Mouse (Mus musculus) layer of hippocampus, postnatal 14 days (tissue): ENCODE results near the gene Olfr65. TPM values are rescaled to one million over a fixed set of nuclear protein-coding genes. Genes with fewer than 3 reads are reported as not detected.

ENCODE experiments used
- total RNA-seq, 2 experiments: library from RNA; stranded (reverse); gene quantifications; 2 replicates each; pipeline ENCODE4 v1.2.3; 2021

The Olfr65 gene
- total RNA-seq, 2 experiments from 2014 or later, result not detected

Other genes with a start within 250 kb of the Olfr65 start
- gene Olfr623, start 239.8 kb upstream of the Olfr65 start, total RNA-seq, result not detected
- under 1 TPM in 1 of 2 experiments, not detected in 1; 0.07 TPM for gene Olfr624, start 232.3 kb upstream of the Olfr65 start, total RNA-seq
- not detected for gene Olfr625-ps1, start 220.8 kb upstream of the Olfr65 start, total RNA-seq
- gene Olfr243, start 188.8 kb upstream of the Olfr65 start, total RNA-seq, result not detected
- gene Olfr628, start 173.1 kb upstream of the Olfr65 start, total RNA-seq, result not detected
- gene Olfr629, start 158.5 kb upstream of the Olfr65 start, total RNA-seq, result not detected
- gene Olfr630, start 146.2 kb upstream of the Olfr65 start, total RNA-seq, result not detected
- not detected for gene Olfr69, start 131.9 kb upstream of the Olfr65 start, total RNA-seq
- not detected for gene Olfr68, start 123.8 kb upstream of the Olfr65 start, total RNA-seq
- gene Olfr67, start 111.7 kb upstream of the Olfr65 start, total RNA-seq, result not detected
- 10 to 100 TPM; 58.3 to 79.4 TPM for gene Hbb-bt, start 89.5 kb upstream of the Olfr65 start, total RNA-seq
- 100 to 1,000 TPM; 565 to 654 TPM for gene Hbb-bs, start 75.4 kb upstream of the Olfr65 start, total RNA-seq
- not detected for gene Hbb-bh2, start 63.0 kb upstream of the Olfr65 start, total RNA-seq
- gene Hbb-bh1, start 60.3 kb upstream of the Olfr65 start, total RNA-seq, result not detected
- not detected for gene Hbb-y, start 50.3 kb upstream of the Olfr65 start, total RNA-seq
- gene Olfr66, start 17.2 kb upstream of the Olfr65 start, total RNA-seq, result not detected
- gene Olfr64, start 9.0 kb upstream of the Olfr65 start, total RNA-seq, result not detected
- gene Olfr631, start 25.3 kb downstream of the Olfr65 start, total RNA-seq, result not detected
- not detected for gene Olfr632, start 30.9 kb downstream of the Olfr65 start, total RNA-seq
- gene Olfr633, start 41.0 kb downstream of the Olfr65 start, total RNA-seq, result not detected
- gene Olfr635, start 67.7 kb downstream of the Olfr65 start, total RNA-seq, result under 1 TPM; 0.07 to 0.09 TPM
- not detected for gene Olfr638, start 95.3 kb downstream of the Olfr65 start, total RNA-seq
- gene Olfr639, start 113.8 kb downstream of the Olfr65 start, total RNA-seq, result under 1 TPM; 0.07 to 0.19 TPM
- gene Olfr640, start 122.1 kb downstream of the Olfr65 start, total RNA-seq, result not detected
- not detected for gene Olfr641, start 132.0 kb downstream of the Olfr65 start, total RNA-seq
- gene Olfr642, start 149.2 kb downstream of the Olfr65 start, total RNA-seq, result not detected
- not detected for gene 4930516K23Rik, start 158.0 kb downstream of the Olfr65 start, total RNA-seq
- gene Olfr644, start 168.4 kb downstream of the Olfr65 start, total RNA-seq, result not detected
- not detected for gene Olfr645, start 182.0 kb downstream of the Olfr65 start, total RNA-seq
- not detected for gene Olfr646, start 201.4 kb downstream of the Olfr65 start, total RNA-seq
- gene Ubqln5, start 226.3 kb downstream of the Olfr65 start, total RNA-seq, result not detected
- not detected for gene Olfr643, start 233.9 kb downstream of the Olfr65 start, total RNA-seq
- gene Ubqln3, start 239.8 kb downstream of the Olfr65 start, total RNA-seq, result not detected
- not detected for gene Ubqlnl, start 247.1 kb downstream of the Olfr65 start, total RNA-seq